Mouse (Mus musculus): ENCODE measurements at regions not wholly inside any gene's neighbourhood (a gene's known extent, or its start where the extent isn't known, plus 50 kb on each side); places are given as distances from the start of the nearest gene placed in this dataset.

DNA sequence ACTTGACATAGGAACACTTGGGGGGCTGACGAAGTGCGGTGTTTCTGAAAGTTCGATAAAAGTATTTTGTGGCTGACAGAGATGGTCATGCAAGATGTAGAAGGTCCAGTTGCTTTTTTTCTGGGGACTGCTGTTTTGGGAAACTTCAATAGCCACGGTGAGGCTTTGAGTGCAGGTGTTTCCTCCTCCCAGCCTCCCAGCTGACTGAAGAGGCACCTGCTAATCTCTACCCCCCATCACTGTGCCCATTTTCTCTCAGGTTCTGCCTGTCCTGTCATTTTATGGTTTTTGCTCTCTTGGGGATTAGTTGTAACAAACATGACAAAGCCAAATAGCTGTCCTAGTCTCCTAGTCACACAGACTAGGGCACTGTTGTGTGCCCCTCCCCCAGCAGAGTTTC, 495.1 kb upstream of the Adgrl2 start:
- no peak for ATAC-seq (ENCODE audit: low read depth)
- H3K4me2 ChIP-seq (ENCODE audit: low read depth, low read length) = no peak overlapping the region
- no peaks in the 10 kb centered on the region for H3K9me3 ChIP-seq (ENCODE audit: control insufficient read depth, low read length)
- H3K4me3 ChIP-seq (ENCODE audit: low read depth, low read length) = no peak overlapping the region
- H3K4me1 ChIP-seq (ENCODE audit: control insufficient read depth, insufficient read depth, low read length) = no peaks in the 10 kb centered on the region
- 76% methylated on average over 4 of the region's 4 CpGs for WGBS
- no peaks in the 10 kb centered on the region for H3K36me3 ChIP-seq (ENCODE audit: control insufficient read depth, insufficient read depth, low read length)
- no peaks in the 10 kb centered on the region for H3K27me3 ChIP-seq (ENCODE audit: control insufficient read depth, insufficient read depth, low read length)
- H3K9ac ChIP-seq (replicated peaks; ENCODE audit: low read depth, low read length) = no peak overlapping the region
- H3K27ac ChIP-seq (ENCODE audit: low read depth, low read length) = no peak overlapping the region

DNA sequence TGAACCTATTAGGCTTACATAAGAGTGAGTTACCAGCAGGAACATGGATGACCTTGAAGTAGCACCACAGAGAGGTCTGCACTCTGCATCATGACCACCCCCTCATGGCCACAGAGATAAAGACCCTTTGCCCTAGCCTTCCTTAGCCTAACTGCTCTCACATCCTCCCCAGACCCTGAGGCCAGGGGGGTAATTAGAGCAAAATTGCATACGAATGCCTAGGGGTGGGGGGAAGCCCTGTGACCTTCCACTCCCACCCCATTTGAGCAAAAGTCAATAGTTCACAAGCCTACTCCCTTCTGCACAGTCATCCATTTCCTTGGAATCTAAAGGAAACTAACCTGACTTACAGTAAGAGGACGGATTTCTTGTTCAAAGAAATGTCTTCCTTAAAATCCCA, 494.0 kb upstream of the Adgrl2 start:
- H3K9ac ChIP-seq (replicated peaks; ENCODE audit: low read depth, low read length) = no peak overlapping the region
- no peaks in the 10 kb centered on the region for H3K27me3 ChIP-seq (ENCODE audit: control insufficient read depth, insufficient read depth, low read length)
- no peaks in the 10 kb centered on the region for H3K4me1 ChIP-seq (ENCODE audit: control insufficient read depth, insufficient read depth, low read length)
- H3K27ac ChIP-seq (ENCODE audit: low read depth, low read length) = no peak overlapping the region
- WGBS = 65% methylated on average over 2 of the region's 2 CpGs
- H3K4me3 ChIP-seq (ENCODE audit: low read depth, low read length) = no peak overlapping the region
- H3K4me2 ChIP-seq (ENCODE audit: low read depth, low read length) = no peak overlapping the region
- no peaks in the 10 kb centered on the region for H3K9me3 ChIP-seq (ENCODE audit: control insufficient read depth, low read length)
- no peaks in the 10 kb centered on the region for H3K36me3 ChIP-seq (ENCODE audit: control insufficient read depth, insufficient read depth, low read length)
- ATAC-seq (ENCODE audit: low read depth) = no peak

DNA sequence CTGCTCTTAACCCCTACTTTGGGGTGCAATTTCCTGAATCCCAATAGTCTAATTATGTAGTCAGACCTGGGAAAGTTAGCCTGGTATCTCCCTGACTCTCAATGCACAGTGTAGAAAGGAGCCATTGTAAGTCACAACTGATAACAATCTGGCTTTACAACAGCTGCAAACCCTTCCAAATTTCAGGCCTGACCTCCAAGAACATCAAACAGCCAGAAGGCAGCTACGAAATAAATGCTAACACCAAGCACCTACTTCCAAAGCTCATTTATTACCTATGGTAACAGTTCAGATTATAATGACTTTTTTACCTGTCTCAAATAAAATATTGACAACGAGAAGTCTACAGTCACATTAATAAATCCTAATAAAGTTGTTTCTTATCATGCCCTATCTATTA, 485.8 kb upstream of the Adgrl2 start:
- H3K9ac ChIP-seq (replicated peaks; ENCODE audit: low read depth, low read length) = no peak overlapping the region
- H3K4me1 ChIP-seq (ENCODE audit: control insufficient read depth, insufficient read depth, low read length) = no peaks in the 10 kb centered on the region
- H3K4me2 ChIP-seq (ENCODE audit: low read depth, low read length) = no peak overlapping the region
- H3K27me3 ChIP-seq (ENCODE audit: control insufficient read depth, insufficient read depth, low read length) = no peaks in the 10 kb centered on the region
- H3K9me3 ChIP-seq (ENCODE audit: control insufficient read depth, low read length) = no peaks in the 10 kb centered on the region
- no peak overlapping the region for H3K4me3 ChIP-seq (ENCODE audit: low read depth, low read length)
- no peak overlapping the region for H3K27ac ChIP-seq (ENCODE audit: low read depth, low read length)
- WGBS = 67% methylated on average over 2 of the region's 2 CpGs
- no peak for ATAC-seq (ENCODE audit: low read depth)
- no peaks in the 10 kb centered on the region for H3K36me3 ChIP-seq (ENCODE audit: control insufficient read depth, insufficient read depth, low read length)

DNA sequence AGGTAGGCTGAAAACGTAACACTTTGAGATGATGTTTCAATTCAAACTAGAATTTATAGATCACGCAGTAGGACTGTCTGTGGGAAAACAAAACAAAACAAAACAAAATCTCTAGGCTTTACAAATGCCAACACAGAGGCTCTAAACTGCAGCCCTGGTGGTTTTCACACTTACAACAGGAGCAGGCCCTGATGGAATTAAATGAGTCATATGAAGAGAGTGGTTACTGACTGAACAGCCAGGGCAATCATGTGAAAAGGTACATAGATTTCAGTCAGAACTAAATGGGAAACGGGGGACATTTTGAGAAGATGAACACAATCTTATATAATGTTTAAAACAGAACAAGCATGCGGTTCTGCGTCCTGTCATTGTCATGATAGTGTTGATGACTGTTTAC, 476.6 kb upstream of the Adgrl2 start:
- WGBS = 91% methylated on average over 5 of the region's 5 CpGs
- Histone ChIP-seq H3K4me1 (ENCODE audit: control insufficient read depth, insufficient read depth, low read length) (no peaks in the 10 kb centered on the region), H3K4me3 (ENCODE audit: low read depth, low read length) (no peak overlapping the region), H3K27me3 (ENCODE audit: control insufficient read depth, insufficient read depth, low read length) (no peaks in the 10 kb centered on the region), H3K4me2 (ENCODE audit: low read depth, low read length) (no peak overlapping the region), H3K9ac (replicated peaks; ENCODE audit: low read depth, low read length) (no peak overlapping the region), H3K9me3 (ENCODE audit: control insufficient read depth, low read length) (no peaks in the 10 kb centered on the region), H3K27ac (ENCODE audit: low read depth, low read length) (no peak overlapping the region), H3K36me3 (ENCODE audit: control insufficient read depth, insufficient read depth, low read length) (no peaks in the 10 kb centered on the region)
- no peak for ATAC-seq (ENCODE audit: low read depth)

DNA sequence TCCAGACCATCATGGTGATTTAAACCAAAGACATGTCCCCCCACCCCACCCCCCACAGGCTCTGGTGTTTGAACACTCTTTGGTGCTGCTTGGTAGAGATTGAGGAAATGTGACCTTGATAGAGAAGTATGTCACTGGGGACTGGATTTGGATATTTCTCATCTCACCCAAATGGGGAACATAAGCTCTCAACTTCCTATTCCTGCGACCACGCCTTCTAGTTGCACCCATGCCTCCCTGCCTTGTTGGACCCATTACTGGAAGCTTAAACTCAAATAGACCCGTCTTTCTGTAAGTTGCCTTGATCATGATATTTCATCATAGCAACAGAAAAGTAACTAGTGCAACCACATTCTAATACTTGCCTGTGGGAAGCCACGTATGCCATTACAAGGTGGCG, 474.2 kb upstream of the Adgrl2 start:
- ATAC-seq (ENCODE audit: low read depth) = no peak
- H3K36me3 ChIP-seq (ENCODE audit: control insufficient read depth, insufficient read depth, low read length) = no peaks in the 10 kb centered on the region
- H3K4me1 ChIP-seq (ENCODE audit: control insufficient read depth, insufficient read depth, low read length) = no peaks in the 10 kb centered on the region
- over 99% methylated on average over 5 of the region's 5 CpGs for WGBS
- no peak overlapping the region for H3K4me3 ChIP-seq (ENCODE audit: low read depth, low read length)
- H3K9me3 ChIP-seq (ENCODE audit: control insufficient read depth, low read length) = no peaks in the 10 kb centered on the region
- no peaks in the 10 kb centered on the region for H3K27me3 ChIP-seq (ENCODE audit: control insufficient read depth, insufficient read depth, low read length)
- H3K4me2 ChIP-seq (ENCODE audit: low read depth, low read length) = no peak overlapping the region
- H3K9ac ChIP-seq (replicated peaks; ENCODE audit: low read depth, low read length) = no peak overlapping the region
- H3K27ac ChIP-seq (ENCODE audit: low read depth, low read length) = no peak overlapping the region

DNA sequence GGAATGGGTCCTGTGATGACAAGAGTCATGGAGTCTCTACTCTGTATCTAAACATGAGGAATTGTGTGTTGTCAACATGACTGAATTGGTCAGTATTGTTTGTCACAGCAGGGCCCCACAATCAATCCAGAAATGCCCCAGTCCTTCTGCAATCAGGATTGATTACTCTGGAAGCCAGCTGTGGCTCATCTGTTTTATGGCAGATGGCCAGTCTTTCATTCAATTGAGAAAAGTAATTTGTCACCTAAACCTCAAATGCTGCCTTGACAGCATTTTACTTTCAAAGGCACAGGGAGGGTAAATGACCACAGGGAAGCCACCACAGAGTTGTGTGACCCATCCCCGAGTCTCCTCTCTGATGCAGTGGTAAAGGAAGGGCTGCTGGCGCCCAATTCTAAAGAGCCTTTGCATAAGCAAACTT, 471.8 kb upstream of the Adgrl2 start:
- no peak overlapping the region for H3K4me3 ChIP-seq (ENCODE audit: low read depth, low read length)
- 15% methylated on average over 2 of the region's 2 CpGs for WGBS
- no peak overlapping the region for H3K27ac ChIP-seq (ENCODE audit: low read depth, low read length)
- H3K9ac ChIP-seq (replicated peaks; ENCODE audit: low read depth, low read length) = no peak overlapping the region
- no peak overlapping the region for H3K4me2 ChIP-seq (ENCODE audit: low read depth, low read length)
- no peaks in the 10 kb centered on the region for H3K27me3 ChIP-seq (ENCODE audit: control insufficient read depth, insufficient read depth, low read length)
- no peaks in the 10 kb centered on the region for H3K4me1 ChIP-seq (ENCODE audit: control insufficient read depth, insufficient read depth, low read length)
- H3K9me3 ChIP-seq (ENCODE audit: control insufficient read depth, low read length) = no peaks in the 10 kb centered on the region
- H3K36me3 ChIP-seq (ENCODE audit: control insufficient read depth, insufficient read depth, low read length) = no peaks in the 10 kb centered on the region
- 0 out of 2 replicates have a peak, but pooled peaks have one; percentile 21 for ATAC-seq (ENCODE audit: low read depth)

DNA sequence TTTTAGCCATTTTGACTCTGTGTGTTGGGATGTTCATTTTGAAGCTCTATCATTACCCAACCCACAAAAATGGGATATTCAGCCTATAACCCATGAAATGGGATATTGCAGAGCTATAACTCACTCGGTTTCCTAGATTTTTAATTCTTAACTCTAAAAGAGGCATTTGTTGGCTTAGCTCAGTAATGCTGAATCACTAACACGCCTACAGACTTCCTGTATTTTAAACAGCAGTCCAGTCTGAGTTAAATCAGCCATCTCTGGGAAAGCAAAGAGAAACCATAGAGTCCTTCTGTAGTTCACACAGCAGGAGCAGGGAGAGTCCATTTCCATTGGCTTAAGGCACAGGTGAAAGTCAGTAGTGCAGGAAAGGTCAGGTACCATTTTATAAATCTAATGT, 471.3 kb upstream of the Adgrl2 start:
- Histone ChIP-seq H3K9ac (replicated peaks; ENCODE audit: low read depth, low read length) (no peak overlapping the region), H3K36me3 (ENCODE audit: control insufficient read depth, insufficient read depth, low read length) (no peaks in the 10 kb centered on the region), H3K27ac (ENCODE audit: low read depth, low read length) (no peak overlapping the region), H3K4me2 (ENCODE audit: low read depth, low read length) (no peak overlapping the region), H3K9me3 (ENCODE audit: control insufficient read depth, low read length) (no peaks in the 10 kb centered on the region), H3K27me3 (ENCODE audit: control insufficient read depth, insufficient read depth, low read length) (no peaks in the 10 kb centered on the region), H3K4me1 (ENCODE audit: control insufficient read depth, insufficient read depth, low read length) (no peaks in the 10 kb centered on the region), H3K4me3 (ENCODE audit: low read depth, low read length) (no peak overlapping the region)
- no peak for ATAC-seq (ENCODE audit: low read depth)
- WGBS = 69% methylated on average over 2 of the region's 2 CpGs

DNA sequence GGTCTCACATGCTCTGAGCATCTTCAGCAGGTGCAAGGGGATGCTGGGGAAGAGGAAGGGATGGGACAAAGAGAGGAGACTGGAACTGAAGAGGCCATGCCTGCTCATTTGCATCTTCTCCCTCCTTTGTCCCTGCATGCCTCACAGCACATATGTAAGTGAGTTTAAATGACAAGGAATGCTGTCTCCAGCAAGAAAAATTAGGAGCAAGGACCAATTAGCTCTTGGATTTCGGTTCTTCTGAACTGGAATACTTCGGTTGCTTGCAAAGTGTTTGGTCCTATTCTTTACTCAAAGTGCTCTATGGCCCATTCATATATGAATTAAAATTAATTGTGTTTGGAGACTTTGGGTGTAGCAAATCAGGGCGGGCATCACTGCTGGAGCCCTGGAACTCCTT, 459.0 kb upstream of the Adgrl2 start:
- Histone ChIP-seq H3K27me3 (ENCODE audit: control insufficient read depth, insufficient read depth, low read length) (no peaks in the 10 kb centered on the region), H3K4me1 (ENCODE audit: control insufficient read depth, insufficient read depth, low read length) (no peaks in the 10 kb centered on the region), H3K4me2 (ENCODE audit: low read depth, low read length) (no peak overlapping the region), H3K27ac (ENCODE audit: low read depth, low read length) (no peak overlapping the region), H3K4me3 (ENCODE audit: low read depth, low read length) (no peak overlapping the region), H3K36me3 (ENCODE audit: control insufficient read depth, insufficient read depth, low read length) (no peaks in the 10 kb centered on the region), H3K9ac (replicated peaks; ENCODE audit: low read depth, low read length) (no peak overlapping the region), H3K9me3 (ENCODE audit: control insufficient read depth, low read length) (no peaks in the 10 kb centered on the region)
- WGBS = 85% methylated on average over 3 of the region's 3 CpGs
- no peak for ATAC-seq (ENCODE audit: low read depth)

DNA sequence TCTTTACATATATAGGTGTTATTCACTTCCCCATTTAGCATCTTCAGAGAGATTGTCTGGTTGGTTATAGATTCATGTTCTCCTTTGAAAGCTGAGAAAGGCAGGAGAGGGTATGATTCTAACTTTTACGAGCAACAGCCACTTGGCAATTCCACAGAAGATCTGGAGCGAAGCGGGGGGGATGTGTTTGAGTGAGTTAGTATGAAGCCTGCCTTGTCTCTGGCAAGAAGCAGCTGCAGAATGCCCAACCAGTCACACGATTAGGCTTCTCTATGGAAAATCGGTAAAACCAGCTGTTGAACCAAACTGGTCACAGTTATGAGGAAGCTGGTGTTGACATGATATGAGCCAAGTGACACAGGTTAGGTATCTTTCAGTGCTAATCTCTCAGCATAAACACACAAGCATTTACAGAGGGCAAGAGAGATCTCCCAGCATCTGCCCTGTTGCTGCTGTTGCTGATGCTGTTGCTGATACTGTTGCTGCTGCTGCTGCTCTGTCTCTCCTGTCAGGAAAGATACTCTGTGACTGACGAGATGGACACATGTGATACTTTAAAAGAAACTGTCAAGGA, 455.7 kb upstream of the Adgrl2 start:
- WGBS = 60% methylated on average over 6 of the region's 6 CpGs

More for the DNA sequence above, 455.7 kb upstream of the Adgrl2 start:
- H3K4me1 ChIP-seq (ENCODE audit: control insufficient read depth, insufficient read depth, low read length) = no peaks in the 10 kb centered on the region
- H3K9me3 ChIP-seq (ENCODE audit: control insufficient read depth, low read length) = no peaks in the 10 kb centered on the region
- H3K36me3 ChIP-seq (ENCODE audit: control insufficient read depth, insufficient read depth, low read length) = no peaks in the 10 kb centered on the region
- H3K4me3 ChIP-seq (ENCODE audit: low read depth, low read length) = no peak overlapping the region
- H3K9ac ChIP-seq (replicated peaks; ENCODE audit: low read depth, low read length) = no peak overlapping the region
- H3K27ac ChIP-seq (ENCODE audit: low read depth, low read length) = no peak overlapping the region
- ATAC-seq (ENCODE audit: low read depth) = no peak
- H3K27me3 ChIP-seq (ENCODE audit: control insufficient read depth, insufficient read depth, low read length) = no peaks in the 10 kb centered on the region
- H3K4me2 ChIP-seq (ENCODE audit: low read depth, low read length) = no peak overlapping the region
